In genomic region chr6:18543878-18544277, GRCm38 (mm10) we compare ENCODE assay signal across 11 mouse cellular contexts. TPM values are rescaled to one million over a fixed set of nuclear protein-coding genes. Genes with fewer than 3 reads are reported as not detected.
"Had no signal": no experiment of that assay in that cellular context is flagged by ENCODE, and none has a peak within 500 bp of the region (broad histone marks: within the 10 kb centered on the region; RNA-seq: fewer than 3 reads in every experiment).

No protein-coding gene starts in this region.

- H3K9ac ChIP-seq: limb, embryonic 12.5 days; liver, embryonic 14.5 days; midbrain, embryonic 12.5 days; neural tube, embryonic 15.5 days had no signal

- H3K36me3 ChIP-seq: limb, embryonic 12.5 days; midbrain, embryonic 12.5 days; neural tube, embryonic 15.5 days had no signal

- H3K4me2 ChIP-seq: limb, embryonic 12.5 days; midbrain, embryonic 12.5 days; neural tube, embryonic 15.5 days had no signal

- H3K9me3 ChIP-seq: limb, embryonic 12.5 days; midbrain, embryonic 12.5 days; neural tube, embryonic 15.5 days had no signal

- ATAC-seq: hindbrain, postnatal 0 days had no signal

- H3K4me3 ChIP-seq: layer of hippocampus, adult 2 months; limb, embryonic 12.5 days; midbrain, embryonic 12.5 days; myocyte; neural tube, embryonic 15.5 days had no signal

- DNase-seq: lung, adult 18-20 months; right cerebral cortex, adult 18-20 months; thymus, adult 18-20 months; thymus, postnatal 14 days had no signal

- H3K27ac ChIP-seq: hindbrain, postnatal 0 days; layer of hippocampus, adult 2 months; limb, embryonic 12.5 days; liver, embryonic 14.5 days; midbrain, embryonic 12.5 days; neural tube, embryonic 15.5 days had no signal

- H3K4me1 ChIP-seq: limb, embryonic 12.5 days; midbrain, embryonic 12.5 days had no signal

- H3K27me3 ChIP-seq: limb, embryonic 12.5 days; midbrain, embryonic 12.5 days; neural tube, embryonic 15.5 days had no signal

RNA-seq across cellular contexts. Expression of gene Cttnbp2, which starts 29.2 kb away (rescaled TPM):
- polyA plus RNA-seq: myocyte had no signal
